Mouse (Mus musculus) myocyte (in vitro differentiated cells): ENCODE data around the gene Fez1.

Experiments
- E2F4 ChIP-seq: IDR thresholded peaks from one replicate; pipeline ENCODE4 v1.6.1; 2011; ENCODE audit warnings: mild to moderate bottlenecking, control low read depth, moderate library complexity; ENCODE audit not compliant: insufficient read depth
- MAX ChIP-seq: IDR thresholded peaks from one replicate; pipeline ENCODE4 v1.6.1; 2011; ENCODE audit warnings: low read depth, mild to moderate bottlenecking, control low read depth
- MYOG ChIP-seq, 3 experiments: IDR thresholded peaks; one replicate each; pipeline ENCODE4 v1.6.1; 2011; ENCODE audit warnings: control low read depth in 2 of 3, low read depth in 2 of 3, mild to moderate bottlenecking in 2 of 3; ENCODE audit not compliant: insufficient read length in 2 of 3, control insufficient read depth in 1 of 3, insufficient read depth in 1 of 3
- POLR2A ChIP-seq: IDR thresholded peaks from one replicate; pipeline ENCODE4 v1.6.1; 2011; ENCODE audit warnings: low read depth, mild to moderate bottlenecking, control low read depth, moderate library complexity; ENCODE audit not compliant: insufficient read length
- POLR2AphosphoS2 ChIP-seq: IDR thresholded peaks from one replicate; pipeline ENCODE4 v1.6.1; 2011; ENCODE audit warnings: low read depth, control low read depth; ENCODE audit not compliant: insufficient read length
- SRF ChIP-seq: IDR thresholded peaks from one replicate; pipeline ENCODE4 v1.6.1; 2011; ENCODE audit warnings: low read depth; ENCODE audit not compliant: control insufficient read depth, insufficient read length
- TCF12 ChIP-seq: IDR thresholded peaks from one replicate; pipeline ENCODE4 v1.6.1; 2011; ENCODE audit warnings: mild to moderate bottlenecking, control low read depth; ENCODE audit not compliant: poor library complexity, insufficient read depth, severe bottlenecking
- TCF3 ChIP-seq: IDR thresholded peaks from one replicate; pipeline ENCODE4 v1.6.1; 2011; ENCODE audit warnings: low read depth, control low read depth; ENCODE audit not compliant: insufficient read length
- USF1 ChIP-seq: IDR thresholded peaks from one replicate; pipeline ENCODE4 v1.6.1; 2011; ENCODE audit warnings: low read depth, mild to moderate bottlenecking, control low read depth, moderate library complexity

DNA sequence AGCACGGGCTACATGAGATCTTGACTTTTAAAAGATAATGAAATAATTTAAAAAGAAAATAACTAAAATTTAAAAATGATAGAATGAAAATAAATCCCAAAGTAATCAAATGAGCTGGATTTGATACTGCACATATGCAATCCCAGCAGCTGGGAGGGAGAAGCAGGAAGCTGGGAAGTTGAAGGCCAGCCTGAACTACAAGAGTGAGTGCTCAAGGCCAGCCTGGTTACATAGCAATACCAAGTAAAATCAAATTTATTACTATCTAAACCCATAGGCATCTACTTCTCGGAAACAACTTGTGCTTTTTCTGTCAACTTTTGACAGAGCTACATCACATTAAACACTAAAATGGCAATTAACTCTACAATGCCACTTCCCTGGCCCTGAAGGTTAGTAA, 37.7 kb upstream of the Fez1 start:
- TF ChIP-seq MYOG (IDR thresholded peaks at IDR 0.05; ENCODE audit: control insufficient read depth in 1 of 3, insufficient read depth in 1 of 3, insufficient read length in 2 of 3, low read depth in 2 of 3), result no peak
- no peak for TF ChIP-seq POLR2A
- TF ChIP-seq SRF, result no peak
- TF ChIP-seq USF1, result no peak
- no peak for TF ChIP-seq POLR2AphosphoS2
- no peak for TF ChIP-seq E2F4
- TF ChIP-seq TCF12, result no peak
- no peak for TF ChIP-seq MAX
- no peak for TF ChIP-seq TCF3
